Mouse (Mus musculus) C2C12 (cell line): Measurements from ENCODE around the gene Lrp3.
A peak's percentile ranks its signal among the peaks of the same experiment; 100 is the strongest.

Experiments
- CEBPB ChIP-seq: IDR thresholded peaks from one replicate; pipeline ENCODE4 v1.6.1; 2011; ENCODE audit warnings: low read depth, mild to moderate bottlenecking, control low read depth, moderate library complexity
- CTCF ChIP-seq: IDR thresholded peaks from one replicate; pipeline ENCODE4 v1.5.1; 2011; ENCODE audit not compliant: control insufficient read depth, insufficient read depth, insufficient read length
- MAX ChIP-seq: IDR thresholded peaks from one replicate; pipeline ENCODE4 v1.6.1; 2011; ENCODE audit warnings: mild to moderate bottlenecking, control low read depth
- MYOD1 ChIP-seq: IDR thresholded peaks from one replicate; pipeline ENCODE4 v1.6.1; 2011; ENCODE audit warnings: low read depth; ENCODE audit not compliant: control insufficient read depth, insufficient read length
- MYOG ChIP-seq: IDR thresholded peaks from one replicate; pipeline ENCODE4 v1.6.1; 2011; ENCODE audit not compliant: control insufficient read depth, insufficient read length; ENCODE audit errors: extremely low read depth

DNA sequence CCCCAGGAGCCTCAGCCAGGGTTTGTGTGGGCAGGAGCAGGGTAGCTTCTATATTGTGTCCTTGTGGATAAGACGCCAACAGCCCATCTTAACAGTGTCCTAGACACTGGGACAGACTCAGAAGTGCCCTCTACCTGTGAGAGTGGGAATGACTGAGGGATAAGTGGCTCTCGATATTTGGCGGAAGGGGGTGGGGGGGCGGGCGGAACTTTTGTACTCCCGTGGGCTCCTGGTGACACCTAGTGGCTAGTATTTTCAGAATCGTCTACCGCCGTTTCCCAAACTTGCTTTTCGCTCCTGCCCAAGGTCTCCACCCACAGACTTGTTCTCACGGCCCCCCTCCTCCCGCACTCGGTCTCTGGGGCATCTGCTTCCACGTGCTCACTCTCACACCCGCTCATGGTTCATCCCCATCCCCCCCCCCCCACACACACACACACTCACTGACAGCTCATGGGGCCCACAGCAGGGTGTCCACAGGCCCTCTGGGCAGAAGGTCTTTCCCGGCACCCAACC is 43.4 kb downstream of the Lrp3 start:
- TF ChIP-seq CTCF = peak; percentile 59
- TF ChIP-seq MYOG = no peak
- TF ChIP-seq MYOD1 = no peak
- no peak for TF ChIP-seq CEBPB
- TF ChIP-seq MAX = no peak
